Mouse (Mus musculus): ENCODE measurements around the gene Top1.

Gene Top1

GRCm38 (mm10) chr2:160623745-160624144, 21.9 kb upstream of the Top1 start:
- TF ChIP-seq GATA4 (IDR thresholded peaks at IDR 0.05; ENCODE audit: insufficient replicate concordance, low read length): no peak

DNA sequence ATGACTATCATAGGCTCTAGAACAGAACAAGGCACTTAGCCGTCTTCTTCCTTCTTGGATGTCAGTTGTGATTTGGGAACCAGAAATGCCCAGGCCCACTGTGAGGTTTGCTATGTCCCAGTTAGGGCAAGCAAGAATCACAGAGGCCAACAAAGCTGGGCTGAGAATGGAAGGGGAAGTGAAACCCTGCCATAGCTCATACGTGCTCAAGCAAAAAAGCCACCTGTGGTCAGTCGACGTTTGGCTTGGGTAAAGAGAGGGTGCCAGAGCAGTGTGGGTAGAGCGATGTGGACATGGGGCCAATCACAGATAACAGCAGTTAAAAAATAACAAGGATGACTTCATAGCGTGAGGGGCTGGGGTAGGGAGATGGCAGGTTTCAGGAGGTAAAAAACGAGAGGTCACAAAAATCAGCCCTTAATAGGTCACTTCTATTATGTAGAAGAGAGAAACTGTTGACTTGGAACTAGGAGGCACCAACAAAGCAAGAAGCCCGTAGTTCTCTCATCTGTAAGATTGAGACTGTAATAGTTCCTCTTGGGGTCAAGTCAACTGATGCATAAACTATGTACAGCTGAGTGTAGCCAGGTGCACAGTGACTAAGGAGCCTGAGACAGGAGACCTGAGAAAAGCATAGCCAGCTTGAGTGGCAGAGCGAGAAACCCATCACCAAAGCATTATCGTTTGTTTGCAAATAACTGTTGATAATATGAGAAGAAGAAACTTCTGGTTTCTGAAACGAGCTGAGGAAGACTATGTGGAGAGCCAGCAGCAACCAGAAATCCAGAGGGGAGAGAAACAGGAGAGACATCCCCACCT, 18.3 kb upstream of the Top1 start:
- TF ChIP-seq GATA4 (IDR thresholded peaks at IDR 0.05; ENCODE audit: insufficient replicate concordance, low read length): no peak

GRCm38 (mm10) chr2:160628055-160628454, 17.6 kb upstream of the Top1 start:
- no peak for TF ChIP-seq GATA4 (IDR thresholded peaks at IDR 0.05; ENCODE audit: insufficient replicate concordance, low read length)

GRCm38 (mm10) chr2:160628666-160629527, 16.8 kb upstream of the Top1 start:
- no peak for TF ChIP-seq GATA4 (IDR thresholded peaks at IDR 0.05; ENCODE audit: insufficient replicate concordance, low read length)

DNA sequence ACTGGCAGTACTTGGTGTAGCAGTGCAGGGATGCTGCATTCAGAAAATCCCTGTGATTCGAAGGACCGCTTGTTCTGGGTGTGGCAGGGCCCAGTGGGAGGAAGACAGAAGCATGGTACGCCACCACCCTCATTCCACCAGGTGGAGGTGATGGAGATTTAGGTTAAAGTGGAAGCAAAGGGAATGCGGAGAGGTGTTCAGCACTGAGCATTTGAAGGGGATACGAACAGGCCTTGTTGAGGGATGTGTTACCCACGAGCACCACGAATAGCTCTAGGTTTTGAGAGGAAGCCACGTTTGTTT, 16.2 kb upstream of the Top1 start:
- no peak for TF ChIP-seq GATA4 (IDR thresholded peaks at IDR 0.05; ENCODE audit: insufficient replicate concordance, low read length)

GRCm38 (mm10) chr2:160630872-160631597, 14.7 kb upstream of the Top1 start:
- TF ChIP-seq GATA4 (IDR thresholded peaks at IDR 0.05; ENCODE audit: insufficient replicate concordance, low read length): no peak

GRCm38 (mm10) chr2:160639911-160640717, 5.6 kb upstream of the Top1 start:
- TF ChIP-seq GATA4 (IDR thresholded peaks at IDR 0.05; ENCODE audit: insufficient replicate concordance, low read length): no peak

DNA sequence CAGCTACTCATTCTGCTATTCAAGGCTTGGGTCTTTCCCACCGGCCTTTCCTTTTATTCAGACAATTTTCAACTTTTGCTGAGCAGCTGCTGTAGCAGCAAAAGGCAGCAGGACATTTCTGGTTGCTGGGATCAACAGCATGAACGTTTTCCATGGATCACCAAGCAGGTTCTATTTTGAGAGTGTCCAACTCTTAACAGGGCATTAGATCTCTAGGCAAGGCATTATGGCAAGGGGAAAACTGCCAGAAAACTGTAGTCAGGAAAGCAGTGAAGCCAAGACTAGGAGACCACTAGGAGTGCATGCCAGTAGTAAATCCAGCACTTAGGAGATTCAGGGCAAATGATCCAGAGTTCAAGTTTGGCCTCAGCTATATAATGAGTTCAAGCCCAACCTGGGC, 4.5 kb upstream of the Top1 start:
- no peak for TF ChIP-seq GATA4 (IDR thresholded peaks at IDR 0.05; ENCODE audit: insufficient replicate concordance, low read length)

DNA sequence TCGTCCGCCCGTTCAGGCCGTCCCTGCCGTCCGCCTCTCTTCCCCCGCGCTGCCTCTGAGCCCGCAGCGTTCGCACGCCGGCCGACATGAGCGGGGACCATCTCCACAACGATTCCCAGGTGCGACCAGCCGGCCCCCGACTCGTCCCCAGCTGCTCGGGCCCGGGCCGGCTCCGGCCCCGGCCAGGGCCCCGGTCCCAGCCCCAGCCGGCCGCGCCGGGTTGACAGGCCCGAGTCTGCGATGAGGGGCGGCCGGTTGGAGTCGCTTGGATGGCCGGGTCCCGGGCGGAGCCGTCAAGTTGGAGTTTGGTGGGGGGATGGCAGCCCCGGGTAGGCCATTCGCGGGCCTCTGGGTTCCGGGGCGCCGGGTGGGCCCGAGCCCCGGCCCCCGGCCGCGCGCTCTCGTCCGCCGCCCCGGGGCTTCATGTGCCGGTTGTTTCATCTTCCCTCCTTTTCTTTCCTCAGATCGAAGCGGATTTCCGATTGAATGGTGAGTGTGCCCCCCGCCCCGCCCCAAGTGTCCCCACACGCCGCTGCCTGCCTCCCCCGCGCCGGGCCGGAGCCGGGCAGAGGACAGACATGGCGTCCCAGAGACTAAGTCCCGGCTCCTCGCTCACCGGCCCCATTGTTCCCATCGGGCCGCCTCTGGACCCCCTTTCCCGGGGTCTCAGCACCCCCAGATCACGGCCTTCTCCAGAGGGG, 606 bp downstream of the Top1 start:
- TF ChIP-seq GATA4 (IDR thresholded peaks at IDR 0.05; ENCODE audit: insufficient replicate concordance, low read length): no peak

GRCm38 (mm10) chr2:160646845-160647178, 1.1 kb downstream of the Top1 start:
- TF ChIP-seq GATA4 (IDR thresholded peaks at IDR 0.05; ENCODE audit: insufficient replicate concordance, low read length): no peak

GRCm38 (mm10) chr2:160648097-160648496, 2.4 kb downstream of the Top1 start:
- no peak for TF ChIP-seq GATA4 (IDR thresholded peaks at IDR 0.05; ENCODE audit: insufficient replicate concordance, low read length)

- TF ChIP-seq GATA4 (IDR thresholded peaks at IDR 0.05; ENCODE audit: insufficient replicate concordance, low read length): no peak
Measured at GRCm38 (mm10) chr2:160649072-160649471, 3.4 kb downstream of the Top1 start.

DNA sequence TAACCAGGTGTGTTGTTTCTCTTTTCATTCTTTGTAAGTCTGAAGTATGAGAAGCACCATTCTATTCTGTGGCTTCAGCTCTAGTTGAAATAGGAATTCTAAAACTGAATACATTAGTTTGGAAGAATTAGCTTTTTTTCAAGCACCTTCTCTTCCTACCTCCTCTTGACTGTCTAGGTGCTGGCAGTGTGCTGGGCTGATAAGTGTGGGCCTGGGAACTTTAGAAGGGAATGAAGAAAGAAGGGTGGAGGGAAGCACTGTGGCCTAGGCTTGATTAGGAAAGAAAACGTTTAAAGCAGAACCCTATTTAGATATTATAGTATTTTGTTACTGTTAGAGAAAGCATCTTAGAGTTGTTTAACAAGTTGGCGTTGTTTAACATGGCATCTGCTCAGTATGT, 5.5 kb downstream of the Top1 start:
- no peak for TF ChIP-seq GATA4 (IDR thresholded peaks at IDR 0.05; ENCODE audit: insufficient replicate concordance, low read length)

DNA sequence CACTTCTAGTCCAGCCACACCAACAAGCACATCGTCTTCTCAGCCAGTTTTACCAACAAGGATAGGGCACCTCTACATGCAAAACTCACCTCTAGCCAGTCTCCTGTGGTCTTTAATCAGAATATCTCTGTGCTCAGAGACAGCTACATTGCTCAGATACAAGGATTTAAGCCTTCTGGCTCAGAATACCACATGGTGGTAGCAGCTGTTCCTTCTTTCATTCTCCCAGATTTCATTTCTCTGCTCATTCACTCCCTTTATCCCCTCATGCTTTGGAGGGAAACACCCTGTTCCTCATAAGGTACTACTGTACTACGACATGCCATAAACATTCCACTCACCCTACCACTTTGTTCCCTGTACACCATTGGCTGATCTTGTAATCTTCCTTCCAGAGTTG, 7.5 kb downstream of the Top1 start:
- TF ChIP-seq GATA4 (IDR thresholded peaks at IDR 0.05; ENCODE audit: insufficient replicate concordance, low read length): no peak

Data from liver, adult (tissue).